Mouse (Mus musculus) A20 (cell line): ENCODE results near the gene Cfap46.
"Not testable (repeated sequence)": the region's sequence is repeated elsewhere in the genome, so short reads cannot be mapped to it uniquely, and the experiment has no call there.

Source experiments
- DNase-seq: peaks from one replicate; pipeline ENCODE4 v3.0.0-alpha.2; 2011; ENCODE audit warnings: low read depth, low spot score

Gene Cfap46

GRCm38 (mm10) chr7:139663318-139663717, 20.3 kb downstream of the Cfap46 start:
- DNase-seq = no peak

- not testable (repeated sequence) for DNase-seq
These were observed 23.7 kb downstream of the Cfap46 start for GRCm38 (mm10) chr7:139659901-139660300.

DNA sequence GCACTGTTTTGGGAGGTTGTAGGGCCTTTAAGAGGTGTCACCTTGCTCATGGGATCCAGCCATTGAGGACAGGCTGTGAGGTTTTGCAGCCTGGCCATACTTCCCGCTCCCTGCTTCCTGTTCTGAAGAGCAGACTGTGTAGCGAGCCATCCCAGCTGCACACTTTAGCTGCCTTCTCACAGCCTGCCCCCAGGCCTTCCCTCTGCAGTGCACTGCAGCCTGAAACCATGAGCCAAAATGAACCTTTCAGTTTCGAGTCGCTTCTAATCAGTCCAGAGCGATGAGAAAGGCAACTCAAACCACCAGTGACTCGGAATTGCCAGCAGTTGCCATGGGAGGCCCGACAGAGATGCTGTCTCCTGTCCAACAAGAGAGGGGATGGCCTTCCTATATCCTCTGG, 33.9 kb downstream of the Cfap46 start:
- DNase-seq = peak; percentile 10

DNA sequence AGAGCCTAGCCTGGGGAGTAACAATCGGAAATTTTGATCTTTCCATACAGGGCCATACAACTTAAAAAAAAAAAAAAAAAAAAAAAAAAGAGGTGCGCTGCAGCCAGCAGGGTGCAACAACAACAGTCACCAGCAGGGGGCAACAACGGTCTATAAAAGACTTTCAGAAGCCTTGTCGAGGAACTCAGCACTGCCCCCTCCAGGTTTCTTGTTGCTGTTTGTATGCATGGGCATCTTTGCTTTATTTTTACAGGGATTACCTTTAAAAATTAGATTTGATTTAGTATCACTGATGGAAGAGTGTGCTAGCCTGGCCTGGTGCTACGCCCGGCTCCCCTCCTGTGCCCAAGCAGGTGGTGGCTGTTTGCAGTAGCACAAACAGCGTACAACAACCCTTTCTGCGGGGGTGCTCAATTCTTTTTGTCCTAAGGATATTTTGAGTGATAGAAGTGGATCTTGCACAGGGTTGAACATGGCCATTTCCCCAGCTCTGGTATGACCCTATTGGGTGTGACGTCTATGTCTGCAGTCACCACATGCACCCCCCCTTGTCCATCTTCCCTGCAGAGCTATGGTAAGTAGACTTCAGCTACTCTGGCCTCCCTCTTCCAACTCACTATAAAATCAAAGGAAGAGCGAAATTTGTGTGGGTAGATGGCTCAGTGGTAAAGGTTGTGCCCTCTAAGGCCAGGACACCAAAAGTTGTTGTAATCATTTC, 35.4 kb downstream of the Cfap46 start:
- peak; percentile 86 for DNase-seq

DNA sequence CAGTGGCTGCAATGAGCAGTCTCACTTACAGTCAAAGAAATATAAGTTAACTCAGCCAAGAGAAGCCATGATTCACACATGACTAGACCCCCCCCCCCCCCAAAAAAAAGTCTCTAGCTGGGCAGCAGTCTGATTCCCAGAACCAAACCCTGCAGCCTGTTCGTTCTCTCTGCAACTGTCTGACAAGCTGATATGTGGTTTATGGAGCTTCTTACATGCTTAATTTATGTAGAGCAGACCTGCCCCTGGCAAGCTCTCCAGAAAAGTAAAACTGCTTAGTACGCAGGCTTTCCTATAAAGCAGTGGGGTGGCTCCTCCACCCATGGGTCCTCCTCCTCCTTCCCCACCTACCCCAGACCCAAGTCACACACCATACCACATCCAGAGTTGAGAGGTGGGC, 50.2 kb downstream of the Cfap46 start:
- no peak for DNase-seq

DNA sequence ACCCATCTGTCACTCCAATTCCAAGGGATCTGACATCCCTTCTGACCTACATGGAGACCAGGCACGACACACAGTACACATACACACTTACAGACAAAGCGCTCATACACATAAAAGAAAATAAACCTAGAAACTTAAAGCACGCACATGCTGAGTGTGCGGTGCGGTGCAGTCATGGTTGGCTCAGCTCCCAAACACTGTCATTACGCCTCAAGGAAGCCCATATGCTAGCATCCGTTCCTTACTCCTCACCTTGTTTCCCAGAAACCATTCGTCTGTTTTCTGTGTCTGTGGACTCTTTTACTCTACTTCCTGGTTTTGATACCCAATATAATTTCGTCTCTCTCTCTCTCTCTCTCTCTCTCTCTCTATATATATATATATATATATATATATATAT, 58.5 kb downstream of the Cfap46 start:
- DNase-seq = no peak

GRCm38 (mm10) chr7:139622568-139622967, 61.0 kb downstream of the Cfap46 start:
- no peak for DNase-seq

- DNase-seq = peak; percentile 47
These were observed 67.5 kb downstream of the Cfap46 start for GRCm38 (mm10) chr7:139615767-139616766.

DNA sequence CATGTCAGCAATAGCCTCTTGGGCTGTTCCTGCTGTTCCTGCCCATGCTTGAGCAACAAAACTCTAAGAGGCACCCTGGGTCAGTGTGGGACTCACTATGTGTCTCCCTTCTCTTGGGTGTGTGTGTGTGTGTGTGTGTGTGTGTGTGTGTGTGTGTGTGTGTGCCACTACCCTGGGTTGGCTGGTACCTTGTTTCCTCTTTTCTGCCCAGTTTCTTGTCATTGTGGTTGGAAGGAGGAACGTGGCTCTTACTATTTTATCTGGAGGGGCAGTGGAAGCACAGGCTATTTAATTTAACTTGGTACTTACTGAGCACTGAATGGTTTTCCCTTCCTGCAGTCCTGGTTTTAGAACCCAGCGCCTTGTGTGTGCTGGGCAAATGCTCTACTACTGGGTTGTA, 73.3 kb downstream of the Cfap46 start:
- peak; percentile 12 for DNase-seq

GRCm38 (mm10) chr7:139595862-139596261, 87.8 kb downstream of the Cfap46 start:
- no peak for DNase-seq

DNA sequence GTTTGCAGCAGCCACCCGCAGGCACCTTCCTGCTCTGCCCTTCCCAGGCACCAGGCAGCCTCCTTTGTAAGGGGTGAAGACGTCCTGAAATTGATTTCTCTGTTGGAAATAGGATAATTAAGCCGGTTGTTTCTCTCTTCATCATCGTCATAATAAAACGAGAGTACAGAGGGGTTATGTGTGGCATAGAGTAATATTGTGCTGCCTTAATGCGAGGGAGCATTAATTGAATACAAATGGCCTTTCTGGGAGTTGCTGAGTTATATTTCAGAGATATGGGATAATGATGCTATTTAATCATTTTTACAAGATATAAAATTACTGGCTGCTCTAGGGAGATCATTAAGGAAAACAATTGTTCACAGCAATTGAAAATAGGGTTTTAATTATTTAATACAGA, 88.3 kb downstream of the Cfap46 start:
- no peak for DNase-seq

DNA sequence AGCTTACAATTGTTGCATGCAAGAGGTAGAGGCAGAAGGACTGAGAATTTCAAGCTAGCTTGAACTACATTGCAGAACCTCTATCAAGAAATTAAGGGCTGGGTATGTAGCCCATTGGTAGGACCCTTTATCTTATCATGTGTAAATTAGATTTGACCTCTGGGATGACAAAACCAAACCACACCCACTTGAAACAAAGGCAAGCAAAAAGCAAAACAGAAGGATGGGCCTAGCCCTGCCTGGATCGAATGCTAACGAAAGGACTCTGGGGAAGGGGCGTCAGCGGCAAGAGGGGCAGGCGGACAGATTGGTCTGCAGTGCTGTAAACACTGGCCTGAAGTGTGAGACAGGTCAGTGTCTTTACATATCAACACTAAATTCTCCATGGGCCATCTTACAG, 92.3 kb downstream of the Cfap46 start:
- DNase-seq = no peak

- peak; percentile 46 for DNase-seq
These were observed 93.3 kb downstream of the Cfap46 start for GRCm38 (mm10) chr7:139590302-139590701.

DNA sequence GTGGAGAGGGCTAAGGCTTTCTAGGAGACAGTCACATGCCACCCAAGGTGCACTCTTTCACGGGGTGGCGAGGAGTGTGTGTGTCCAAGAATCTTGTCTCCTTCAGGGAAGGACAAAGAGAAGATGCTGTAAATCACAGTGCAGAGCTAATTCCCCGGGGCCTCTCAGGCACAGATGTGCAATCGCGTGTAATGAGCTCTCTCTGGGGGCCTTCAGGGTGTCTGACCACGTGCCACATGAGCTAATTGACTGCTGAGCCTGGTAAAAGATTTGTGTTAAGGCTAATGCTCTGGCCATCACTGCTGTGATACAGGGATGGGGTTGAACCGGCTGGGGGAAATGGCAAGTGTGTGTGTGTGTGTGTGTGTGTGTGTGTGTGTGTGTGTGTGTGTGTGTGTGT, 95.7 kb downstream of the Cfap46 start:
- DNase-seq = no peak

GRCm38 (mm10) chr7:139585183-139585821, 98.3 kb downstream of the Cfap46 start:
- no peak for DNase-seq

GRCm38 (mm10) chr7:139584221-139585175, 99.1 kb downstream of the Cfap46 start:
- DNase-seq = no peak

DNA sequence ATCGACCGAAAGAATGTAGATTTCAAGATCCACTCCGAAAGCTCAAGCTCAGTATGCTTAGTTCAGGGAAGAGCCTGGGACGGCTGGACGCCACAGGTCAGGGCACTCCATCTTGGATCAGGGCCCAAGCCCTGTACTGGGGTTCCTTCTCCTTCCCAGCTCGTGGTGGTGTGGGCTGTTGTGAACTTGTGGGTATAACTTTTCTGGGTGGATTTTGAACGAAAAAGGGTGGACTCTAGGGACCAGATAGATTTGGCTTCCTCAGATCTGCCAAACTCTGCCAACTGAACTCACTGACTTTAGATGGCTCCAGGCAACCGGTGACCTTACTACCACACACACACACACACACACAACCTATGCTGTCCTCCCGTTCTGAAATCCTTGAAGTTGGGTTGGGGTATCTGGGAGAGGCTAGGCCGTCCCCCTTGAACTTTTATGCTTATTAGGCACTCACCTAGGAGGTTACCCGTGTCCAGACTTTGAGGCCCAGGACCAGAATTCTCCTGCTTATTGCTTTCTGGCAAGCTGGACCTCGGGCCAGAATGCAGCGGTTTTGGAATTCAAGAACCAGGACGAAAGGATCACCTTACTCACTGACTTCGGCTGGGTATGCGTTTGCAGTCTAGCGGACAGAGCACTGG, 100.4 kb downstream of the Cfap46 start:
- DNase-seq = no peak

DNA sequence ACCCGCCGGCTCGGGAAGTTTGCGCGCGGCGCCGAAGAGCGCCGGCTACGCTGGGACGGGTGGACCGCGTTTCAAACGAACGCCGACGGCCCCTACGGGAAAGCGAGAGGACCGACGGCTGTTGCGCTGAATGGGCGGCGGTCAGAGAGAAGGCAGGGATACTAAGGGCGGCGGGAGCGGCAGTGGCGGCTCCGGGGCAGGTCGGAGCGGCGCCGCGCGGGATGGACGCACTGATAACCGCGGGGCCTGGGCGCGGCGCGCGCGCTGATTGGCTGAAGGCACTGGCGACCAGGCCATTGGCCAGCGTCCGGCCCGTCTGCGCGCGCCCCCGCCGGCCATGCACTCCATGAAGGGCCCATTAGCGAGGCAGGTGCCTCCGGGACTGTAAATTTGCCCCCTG, 101.0 kb downstream of the Cfap46 start, which contains the start of gene Nkx6-2:
Gene Nkx6-2 (minus strand): TSS at position 203 of the 400 bp plus-strand sequence.
- DNase-seq = no peak

DNA sequence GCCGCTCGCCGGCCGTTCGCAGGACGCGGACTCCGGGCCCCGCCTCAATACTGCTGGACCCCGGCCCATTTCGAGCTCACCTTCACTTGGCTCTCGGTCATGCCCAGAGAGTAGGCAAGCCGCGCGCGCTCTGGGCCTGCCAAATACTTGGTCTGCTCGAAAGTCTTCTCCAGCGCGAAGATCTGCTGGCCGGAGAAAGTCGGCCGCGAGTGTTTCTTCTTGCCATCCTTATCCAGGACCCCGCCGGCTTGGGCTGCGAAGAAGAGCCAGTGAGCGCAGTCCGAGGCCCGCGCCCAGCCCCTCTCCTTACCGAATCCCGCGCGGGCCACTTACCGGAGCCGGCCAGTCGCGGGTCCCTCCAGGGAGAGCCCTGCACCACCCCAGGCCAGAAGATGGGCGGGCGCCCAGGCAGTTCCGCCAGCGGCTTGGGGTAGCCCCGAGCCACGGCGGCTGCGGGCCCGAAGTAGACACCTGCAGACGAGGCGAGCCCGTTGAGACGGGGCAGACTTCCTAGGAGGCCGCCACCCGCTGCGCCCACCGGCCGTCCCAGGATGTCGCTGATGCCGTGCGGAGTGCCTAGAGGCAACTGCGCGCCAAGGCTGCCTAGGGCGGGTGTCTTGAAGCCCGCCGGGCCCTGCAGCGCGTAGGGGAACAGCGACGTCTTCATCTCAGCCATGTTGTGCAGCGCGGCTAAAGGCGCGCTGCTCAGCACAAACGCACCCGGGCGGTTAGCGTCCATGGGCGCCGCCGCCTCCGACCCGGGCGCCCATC, 101.6 kb downstream of the Cfap46 start:
- DNase-seq = no peak
